Mouse (Mus musculus): ENCODE measurements around the gene Ano10. TPM values are rescaled to one million over a fixed set of nuclear protein-coding genes. Genes with fewer than 3 reads are reported as not detected.
A peak's percentile ranks its signal among the peaks of the same experiment; 100 is the strongest.
"Not testable (repeated sequence)": the region's sequence is repeated elsewhere in the genome, so short reads cannot be mapped to it uniquely, and the experiment has no call there.

Gene Ano10
- 21.6 and 24.4 TPM in 2 replicates for total RNA-seq (2017)

- ATAC-seq (ENCODE audit: extremely low read depth, insufficient number of reproducible peaks, low FRiP score, poor library complexity, severe bottlenecking), result peak; percentile 92
Measured at GRCm38 (mm10) chr9:122294242-122294881, at the start of gene Ano10. Ano10 (minus strand) TSS chr9:122294423.

GRCm38 (mm10) chr9:122343399-122343798 is 49.2 kb upstream of the Ano10 start:
- ATAC-seq (ENCODE audit: extremely low read depth, insufficient number of reproducible peaks, low FRiP score, poor library complexity, severe bottlenecking), result no peak

GRCm38 (mm10) chr9:122339972-122340371 is 45.7 kb upstream of the Ano10 start:
- ATAC-seq (ENCODE audit: extremely low read depth, insufficient number of reproducible peaks, low FRiP score, poor library complexity, severe bottlenecking), result no peak

DNA sequence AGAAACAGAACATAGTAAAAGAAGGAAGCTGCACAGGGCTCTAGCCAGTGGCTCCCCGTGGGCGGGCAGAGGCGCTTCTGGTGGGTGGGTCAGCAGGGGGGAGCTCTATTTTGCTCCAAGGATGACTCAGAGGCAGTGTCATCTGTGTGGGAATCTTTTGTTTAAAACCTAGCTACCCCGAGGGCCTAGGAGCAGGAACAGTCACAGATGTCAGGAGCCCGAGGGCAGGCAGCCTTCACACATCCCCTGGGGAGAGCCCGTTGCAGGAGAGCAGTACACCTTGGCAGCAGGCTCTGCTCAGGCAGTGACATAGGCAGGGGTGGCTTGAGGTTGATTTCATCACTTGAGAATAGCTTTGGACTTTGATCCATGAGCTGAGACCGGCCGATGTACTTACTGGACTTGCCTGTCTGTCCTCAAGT is 43.3 kb upstream of the Ano10 start:
- ATAC-seq (ENCODE audit: extremely low read depth, insufficient number of reproducible peaks, low FRiP score, poor library complexity, severe bottlenecking), result no peak

- ATAC-seq (ENCODE audit: extremely low read depth, insufficient number of reproducible peaks, low FRiP score, poor library complexity, severe bottlenecking), result no peak
Measured at GRCm38 (mm10) chr9:122336677-122337076, 42.5 kb upstream of the Ano10 start.

GRCm38 (mm10) chr9:122328199-122328598 is 34.0 kb upstream of the Ano10 start:
- ATAC-seq (ENCODE audit: extremely low read depth, insufficient number of reproducible peaks, low FRiP score, poor library complexity, severe bottlenecking), result no peak

DNA sequence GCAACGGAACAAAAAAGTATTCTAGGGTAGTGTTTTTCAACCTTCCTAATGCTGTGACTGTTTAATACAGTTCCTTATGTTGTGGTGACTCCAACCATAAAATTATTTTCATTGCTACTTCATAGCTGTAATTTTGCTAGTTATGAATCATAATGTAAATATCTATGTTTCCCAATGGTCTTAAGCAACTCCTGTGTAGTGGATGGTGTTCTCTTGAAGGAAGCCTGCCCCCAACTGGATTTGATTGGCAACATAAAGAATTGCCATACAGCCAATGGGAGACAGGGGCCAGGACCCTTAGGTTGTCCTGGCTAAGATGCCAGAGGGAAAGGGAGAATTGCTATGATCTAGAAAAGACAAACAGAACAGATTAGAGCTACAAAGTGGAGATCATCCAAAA is 31.8 kb upstream of the Ano10 start:
- no peak for ATAC-seq (ENCODE audit: extremely low read depth, insufficient number of reproducible peaks, low FRiP score, poor library complexity, severe bottlenecking)

- ATAC-seq (ENCODE audit: extremely low read depth, insufficient number of reproducible peaks, low FRiP score, poor library complexity, severe bottlenecking), result no peak
Measured at GRCm38 (mm10) chr9:122322356-122322755, 28.1 kb upstream of the Ano10 start.

GRCm38 (mm10) chr9:122320626-122321025 is 26.4 kb upstream of the Ano10 start:
- no peak for ATAC-seq (ENCODE audit: extremely low read depth, insufficient number of reproducible peaks, low FRiP score, poor library complexity, severe bottlenecking)

- ATAC-seq (ENCODE audit: extremely low read depth, insufficient number of reproducible peaks, low FRiP score, poor library complexity, severe bottlenecking), result no peak
Measured at GRCm38 (mm10) chr9:122316562-122316961, 22.3 kb upstream of the Ano10 start.

DNA sequence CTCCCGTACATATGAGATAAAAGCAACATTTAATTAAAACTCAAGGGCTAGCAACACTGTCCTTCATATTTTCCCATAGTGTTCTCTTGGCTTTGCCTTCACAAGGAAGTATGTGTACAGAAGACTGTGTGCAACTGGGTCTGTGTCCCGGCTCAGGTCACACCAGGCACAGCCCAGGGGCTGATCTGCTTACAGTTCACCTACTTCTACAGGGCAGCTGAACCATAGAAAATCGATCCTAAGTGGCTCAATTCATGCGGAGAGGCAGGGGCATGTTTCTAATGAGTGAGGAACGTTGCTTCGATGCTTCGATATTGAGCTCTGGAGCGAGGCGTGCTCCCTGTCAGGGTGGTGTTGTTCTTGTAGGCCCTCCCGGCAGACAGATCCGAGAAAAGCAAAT is 21.3 kb upstream of the Ano10 start:
- ATAC-seq (ENCODE audit: extremely low read depth, insufficient number of reproducible peaks, low FRiP score, poor library complexity, severe bottlenecking), result no peak

DNA sequence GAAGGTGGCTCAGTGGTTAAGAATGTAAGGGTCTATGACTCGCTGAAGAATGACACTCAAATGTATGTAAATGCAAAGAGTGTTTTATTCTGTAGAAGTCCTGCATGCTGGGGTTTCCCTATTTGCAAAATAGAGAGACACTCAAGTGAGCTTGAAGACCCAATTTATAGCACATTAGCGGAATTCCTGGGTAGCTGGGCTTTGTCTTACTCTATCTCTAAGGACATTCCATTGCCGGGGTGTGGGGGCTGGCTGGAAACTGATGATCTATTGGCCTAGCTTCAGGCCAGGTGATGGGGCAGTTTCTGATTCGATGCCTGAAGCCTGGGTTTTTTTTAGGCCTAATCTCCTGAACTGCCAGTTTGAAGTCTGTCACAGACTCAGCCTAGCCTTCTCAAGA is 20.7 kb upstream of the Ano10 start:
- no peak for ATAC-seq (ENCODE audit: extremely low read depth, insufficient number of reproducible peaks, low FRiP score, poor library complexity, severe bottlenecking)

DNA sequence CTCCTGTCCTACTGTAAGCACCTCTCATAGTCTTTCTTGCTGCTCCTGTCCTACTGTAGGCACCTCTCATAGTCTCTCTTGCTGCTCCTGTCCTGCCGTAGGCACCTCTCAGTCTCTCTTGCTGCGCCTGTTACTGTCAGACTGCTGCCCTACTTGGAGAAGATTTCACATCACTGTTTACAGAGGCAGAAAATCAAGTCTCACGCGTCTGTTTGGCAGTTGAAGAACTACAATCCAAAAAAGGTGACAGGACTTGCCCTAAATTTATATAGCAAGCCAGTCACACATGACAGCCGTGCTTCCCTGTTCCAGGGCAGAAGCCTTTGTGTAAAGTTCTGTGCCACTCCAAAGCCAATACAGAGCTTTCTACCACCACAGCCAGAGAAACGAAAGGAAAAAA is 20.2 kb upstream of the Ano10 start:
- ATAC-seq (ENCODE audit: extremely low read depth, insufficient number of reproducible peaks, low FRiP score, poor library complexity, severe bottlenecking), result no peak

- not testable (repeated sequence) for ATAC-seq (ENCODE audit: extremely low read depth, insufficient number of reproducible peaks, low FRiP score, poor library complexity, severe bottlenecking)
Measured at GRCm38 (mm10) chr9:122313128-122313527, 18.9 kb upstream of the Ano10 start.

- ATAC-seq (ENCODE audit: extremely low read depth, insufficient number of reproducible peaks, low FRiP score, poor library complexity, severe bottlenecking), result no peak
Measured at GRCm38 (mm10) chr9:122312296-122312990, 18.2 kb upstream of the Ano10 start.

GRCm38 (mm10) chr9:122311051-122311760 is 17.0 kb upstream of the Ano10 start:
- no peak for ATAC-seq (ENCODE audit: extremely low read depth, insufficient number of reproducible peaks, low FRiP score, poor library complexity, severe bottlenecking)

DNA sequence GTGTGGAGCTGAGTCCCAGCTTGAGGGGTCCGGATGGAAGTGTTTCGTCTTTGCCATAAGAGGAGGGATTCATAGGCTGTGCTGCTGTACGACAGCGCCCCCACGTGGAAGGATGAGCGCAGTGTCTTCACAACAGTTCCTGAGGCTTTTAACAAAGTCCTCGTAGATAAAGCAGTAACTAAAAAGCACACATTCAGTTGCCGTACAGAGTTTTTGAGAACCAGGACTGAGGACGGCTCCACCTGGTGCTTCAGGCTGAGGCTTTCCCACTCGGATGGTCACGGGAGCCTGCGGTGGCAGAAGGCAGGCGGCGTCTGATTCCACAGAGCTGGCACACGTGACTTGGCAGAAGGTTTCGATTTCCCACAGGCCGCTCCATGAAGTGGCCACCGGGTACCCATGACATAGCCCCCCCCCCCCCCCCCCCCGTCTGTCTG is 16.4 kb upstream of the Ano10 start:
- ATAC-seq (ENCODE audit: extremely low read depth, insufficient number of reproducible peaks, low FRiP score, poor library complexity, severe bottlenecking), result peak; percentile 89

DNA sequence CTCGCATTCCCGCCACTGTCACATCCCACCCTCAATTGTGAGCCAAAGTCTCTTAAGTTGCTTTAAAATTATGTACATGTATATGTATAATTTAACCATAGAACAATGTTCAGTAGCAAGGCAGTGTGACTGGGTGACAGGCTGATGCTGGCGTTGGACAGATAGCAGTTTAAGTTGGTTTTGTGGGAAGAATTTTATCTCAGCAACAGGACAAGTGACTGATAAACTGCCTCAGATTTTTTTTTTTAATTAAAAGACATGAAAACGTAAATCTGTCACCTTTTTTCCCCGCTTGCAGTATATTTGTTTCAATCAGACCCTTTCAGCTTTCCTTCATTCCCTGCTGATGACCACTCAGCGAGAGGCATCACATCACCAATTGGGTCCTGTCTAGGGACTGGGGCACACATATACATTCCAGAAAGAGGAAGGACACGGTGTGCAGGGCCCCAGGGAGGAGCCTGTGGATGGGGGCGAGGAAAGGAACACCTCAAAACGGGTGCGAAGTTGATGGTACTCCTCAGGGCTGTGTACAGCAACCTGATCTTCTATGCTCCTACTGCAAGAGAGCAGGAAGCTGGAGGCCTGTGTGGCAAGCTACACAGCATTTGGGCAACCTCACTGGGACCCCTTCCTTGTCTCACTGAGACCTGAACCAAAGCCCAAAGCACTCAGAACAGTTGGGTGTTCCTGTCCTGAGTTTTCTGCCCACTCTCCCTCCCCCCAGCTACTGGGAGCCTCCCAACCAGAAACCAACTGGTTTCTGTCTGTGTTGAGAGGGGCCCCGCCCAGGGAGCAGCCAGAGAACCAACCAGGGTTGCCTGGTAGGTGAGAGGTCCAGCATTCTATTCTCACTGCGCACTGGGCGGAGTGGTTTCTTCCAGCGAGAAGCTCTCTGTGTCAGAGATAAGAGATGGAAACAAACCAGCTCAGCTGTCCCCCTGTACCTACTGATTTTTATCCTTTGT is 15.1 kb upstream of the Ano10 start:
- peak; percentile 27; the same call in 1 of the 2 replicates for ATAC-seq (ENCODE audit: extremely low read depth, insufficient number of reproducible peaks, low FRiP score, poor library complexity, severe bottlenecking)

DNA sequence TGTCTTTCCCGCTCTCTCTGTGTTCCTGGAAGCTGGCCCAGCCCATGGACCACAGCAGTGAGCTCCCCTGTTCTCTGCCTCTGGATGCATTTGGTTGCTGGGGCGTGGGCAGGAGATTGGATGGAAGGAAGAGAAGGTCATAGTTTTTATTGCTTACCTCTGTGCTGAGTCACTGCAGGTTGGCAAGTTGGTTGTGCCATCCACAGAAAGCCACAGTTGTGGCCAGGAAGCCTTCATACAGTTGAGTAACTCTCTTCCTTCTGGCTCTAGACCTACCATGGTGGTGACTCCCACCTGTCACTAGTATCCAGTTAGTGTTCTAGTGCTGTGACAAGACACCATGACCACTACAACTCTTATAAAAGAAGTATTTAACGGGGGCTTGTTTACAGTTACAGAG is 11.1 kb upstream of the Ano10 start:
- ATAC-seq (ENCODE audit: extremely low read depth, insufficient number of reproducible peaks, low FRiP score, poor library complexity, severe bottlenecking), result peak; percentile 58; the same call in 1 of the 2 replicates
